Mouse (Mus musculus) forebrain, embryonic 12.5 days (tissue): ENCODE measurements around the gene Phf7. TPM values are rescaled to one million over a fixed set of nuclear protein-coding genes. Genes with fewer than 3 reads are reported as not detected.

ENCODE experiments used
- ATAC-seq: fragments of 200-750 bp; cut with Nextera tagmentation; 2 replicates; pipeline ENCODE4 v1.8.0; 2017; ENCODE audit warnings: moderate TSS enrichment; ENCODE audit not compliant: low FRiP score
- H3K27ac ChIP-seq: fragments of 300-500 bp; sonication (generic); 2 replicates; pipeline ENCODE4 v1.5.1; 2016; ENCODE audit warnings: mild to moderate bottlenecking
- H3K27me3 ChIP-seq: fragments of 300-500 bp; sonication (generic); 2 replicates; pipeline ENCODE4 v1.6.1; 2016; ENCODE audit warnings: mild to moderate bottlenecking
- H3K36me3 ChIP-seq: fragments of 300-500 bp; sonication (generic); replicated peaks from 2 replicates; pipeline ENCODE4 v1.6.1; 2016; ENCODE audit warnings: mild to moderate bottlenecking
- H3K4me1 ChIP-seq: fragments of 300-500 bp; sonication (generic); 2 replicates; pipeline ENCODE4 v1.6.1; 2016
- H3K4me2 ChIP-seq: fragments of 300-500 bp; sonication (generic); 2 replicates; pipeline ENCODE4 v1.6.1; 2016; ENCODE audit warnings: mild to moderate bottlenecking, moderate library complexity
- H3K4me3 ChIP-seq: fragments of 300-500 bp; sonication (generic); replicated peaks from 2 replicates; pipeline ENCODE4 v1.5.1; 2016; ENCODE audit warnings: mild to moderate bottlenecking
- H3K9ac ChIP-seq: fragments of 300-500 bp; sonication (generic); 2 replicates; pipeline ENCODE4 v1.6.1; 2016; ENCODE audit warnings: mild to moderate bottlenecking
- H3K9me3 ChIP-seq: fragments of 300-500 bp; sonication (generic); 2 replicates; pipeline ENCODE4 v1.6.1; 2016
- WGBS: fragments of 180-500 bp; shearing (Covaris S2); methylation state at CpG from one replicate; pipeline ENCODE4 v1.1.7; 2016; 5-methylcytosine and 5-hydroxymethylcytosine counted together
- polyA plus RNA-seq: library from polyadenylated mRNA; unstranded; fragments of >200 nt; fragmentation: Nextera tagmentation; extraction: Ambion mirVana; gene quantifications from 2 replicates; pipeline ENCODE4 v1.2.1, GENCODE M21; 2016

Phf7 gene
- polyA plus RNA-seq, 1 experiment from 2014 or later = 15.8 TPM

GRCm38 (mm10) chr14:31206472-31206981 lies 44.6 kb downstream of the Phf7 start:
- under 1% methylated on average over 48 of the region's 48 CpGs for WGBS

DNA sequence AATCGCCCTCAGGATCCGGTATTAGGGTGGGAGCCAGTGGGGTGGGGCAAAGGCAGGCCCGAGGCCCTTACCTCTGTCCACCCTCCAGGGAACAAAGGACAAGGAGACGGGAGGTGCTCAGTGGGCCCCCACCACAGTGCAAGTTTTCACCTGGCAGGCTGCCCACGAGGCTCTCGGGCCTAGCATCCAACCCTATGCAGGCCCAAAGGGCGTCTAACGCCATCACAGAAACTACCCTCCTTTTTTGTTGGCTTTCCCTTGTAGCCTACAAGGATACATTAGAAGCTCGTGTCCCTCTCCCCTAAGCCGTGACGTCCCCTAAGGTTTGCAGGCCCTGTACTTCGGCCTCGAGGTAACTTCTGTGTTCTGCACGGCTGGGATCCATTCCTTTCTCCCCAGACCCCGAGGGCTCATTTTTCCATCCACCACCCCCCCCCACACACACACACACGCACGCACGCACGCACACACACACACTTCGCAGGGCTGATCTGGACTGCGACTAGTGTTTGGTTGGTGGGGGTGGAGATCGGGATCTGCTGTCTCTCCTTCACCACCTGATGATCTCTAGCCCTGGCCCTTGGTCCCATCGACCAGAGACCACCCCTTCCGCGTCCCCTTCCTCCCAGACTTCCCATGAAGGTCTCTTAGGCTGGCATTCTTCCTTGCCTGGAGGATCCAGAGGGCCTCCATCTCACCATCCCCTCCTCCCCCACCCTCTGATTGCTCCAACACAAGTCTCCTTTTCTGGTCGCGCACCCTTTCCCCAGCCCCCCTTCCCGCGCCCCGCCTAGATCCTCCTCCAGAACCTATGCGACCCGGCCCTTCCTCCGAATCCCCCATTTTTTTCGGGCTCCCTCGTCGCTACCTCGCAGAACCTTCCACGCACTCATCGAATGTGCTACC lies 45.3 kb downstream of the Phf7 start:
- peak; percentile 68 for ATAC-seq

More at GRCm38 (mm10) chr14:31206472-31206981, 44.6 kb downstream of the Phf7 start:
- peak overlapping the region; percentile 90 for H3K9ac ChIP-seq
- no peaks in the 10 kb centered on the region for H3K9me3 ChIP-seq
- peaks cover 30% of the 10 kb centered on the region for H3K36me3 ChIP-seq
- peak overlapping the region; percentile 72 for H3K4me2 ChIP-seq
- peak; percentile 85 for ATAC-seq
- peak overlapping the region; percentile 89 for H3K27ac ChIP-seq
- peak overlapping the region; percentile 74 for H3K4me3 ChIP-seq
- peaks cover 3% of the 10 kb centered on the region; the same call in 1 of the 2 replicates for H3K27me3 ChIP-seq
- H3K4me1 ChIP-seq = peaks cover 24% of the 10 kb centered on the region

GRCm38 (mm10) chr14:31205244-31205561 lies 45.9 kb downstream of the Phf7 start:
- Histone ChIP-seq H3K4me3 (peak overlapping the region; percentile 74), H3K9me3 (no peaks in the 10 kb centered on the region), H3K36me3 (peaks cover 43% of the 10 kb centered on the region), H3K4me1 (peaks cover 24% of the 10 kb centered on the region), H3K9ac (peak overlapping the region; percentile 90), H3K27me3 (peaks cover 3% of the 10 kb centered on the region; the same call in 1 of the 2 replicates), H3K4me2 (peak overlapping the region; percentile 72), H3K27ac (peak overlapping the region; percentile 89)
- WGBS = 31% methylated on average over 8 of the region's 8 CpGs
- peak; percentile 10; the same call in 1 of the 2 replicates for ATAC-seq

More for the DNA sequence above, 45.3 kb downstream of the Phf7 start:
- Histone ChIP-seq H3K9ac (peak overlapping the region; percentile 90), H3K9me3 (no peaks in the 10 kb centered on the region), H3K36me3 (peaks cover 37% of the 10 kb centered on the region), H3K4me1 (peaks cover 24% of the 10 kb centered on the region), H3K27ac (peak overlapping the region; percentile 89), H3K4me2 (peak overlapping the region; percentile 72), H3K4me3 (peak overlapping the region; percentile 74), H3K27me3 (peaks cover 3% of the 10 kb centered on the region; the same call in 1 of the 2 replicates)
- 2% methylated on average over 39 of the region's 39 CpGs for WGBS

GRCm38 (mm10) chr14:31204844-31205243 lies 46.3 kb downstream of the Phf7 start:
- 81% methylated on average over 4 of the region's 4 CpGs for WGBS
- H3K36me3 ChIP-seq = peaks cover 47% of the 10 kb centered on the region

DNA sequence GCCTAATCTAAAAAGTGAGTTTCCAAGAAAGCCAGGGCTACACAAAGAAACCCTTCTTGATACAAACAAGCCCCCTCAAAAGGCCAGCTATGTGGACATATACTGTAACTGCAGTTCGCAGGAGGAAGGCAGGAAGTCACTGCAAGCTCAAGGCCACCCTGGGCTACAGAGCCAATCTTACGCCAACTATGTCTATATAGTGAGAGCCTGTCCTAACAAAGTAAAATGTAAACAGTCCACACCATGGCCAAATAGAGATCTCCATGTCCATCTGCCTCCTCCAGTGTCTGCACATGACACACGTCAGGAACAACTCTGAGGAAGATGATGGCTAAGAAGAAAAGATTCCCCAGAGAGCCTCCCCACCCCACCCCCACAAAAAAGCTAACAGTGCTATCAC lies 51.1 kb downstream of the Phf7 start:
- H3K4me3 ChIP-seq = no peak overlapping the region
- H3K27ac ChIP-seq = no peak overlapping the region
- no peaks in the 10 kb centered on the region for H3K9me3 ChIP-seq
- no peak overlapping the region for H3K4me2 ChIP-seq
- H3K9ac ChIP-seq = no peak overlapping the region
- H3K4me1 ChIP-seq = peaks cover 25% of the 10 kb centered on the region
- peaks cover 87% of the 10 kb centered on the region for H3K36me3 ChIP-seq
- 88% methylated on average over 3 of the region's 3 CpGs for WGBS
- H3K27me3 ChIP-seq = no peaks in the 10 kb centered on the region
- ATAC-seq = no peak

More at GRCm38 (mm10) chr14:31204844-31205243, 46.3 kb downstream of the Phf7 start:
- H3K9me3 ChIP-seq = no peaks in the 10 kb centered on the region
- peak overlapping the region; percentile 74 for H3K4me3 ChIP-seq
- peaks cover 24% of the 10 kb centered on the region for H3K4me1 ChIP-seq
- peak overlapping the region; percentile 72 for H3K4me2 ChIP-seq
- H3K27me3 ChIP-seq = peaks cover 3% of the 10 kb centered on the region; the same call in 1 of the 2 replicates
- no peak for ATAC-seq
- peak overlapping the region; percentile 90 for H3K9ac ChIP-seq
- peak overlapping the region; percentile 89 for H3K27ac ChIP-seq

GRCm38 (mm10) chr14:31199599-31199998 lies 51.5 kb downstream of the Phf7 start:
- Histone ChIP-seq H3K4me2 (no peak overlapping the region), H3K27me3 (no peaks in the 10 kb centered on the region), H3K4me3 (no peak overlapping the region), H3K27ac (no peak overlapping the region), H3K36me3 (peaks cover 91% of the 10 kb centered on the region), H3K9ac (no peak overlapping the region), H3K4me1 (peaks cover 21% of the 10 kb centered on the region), H3K9me3 (no peaks in the 10 kb centered on the region)
- 96% methylated on average over 7 of the region's 7 CpGs for WGBS
- ATAC-seq = no peak

DNA sequence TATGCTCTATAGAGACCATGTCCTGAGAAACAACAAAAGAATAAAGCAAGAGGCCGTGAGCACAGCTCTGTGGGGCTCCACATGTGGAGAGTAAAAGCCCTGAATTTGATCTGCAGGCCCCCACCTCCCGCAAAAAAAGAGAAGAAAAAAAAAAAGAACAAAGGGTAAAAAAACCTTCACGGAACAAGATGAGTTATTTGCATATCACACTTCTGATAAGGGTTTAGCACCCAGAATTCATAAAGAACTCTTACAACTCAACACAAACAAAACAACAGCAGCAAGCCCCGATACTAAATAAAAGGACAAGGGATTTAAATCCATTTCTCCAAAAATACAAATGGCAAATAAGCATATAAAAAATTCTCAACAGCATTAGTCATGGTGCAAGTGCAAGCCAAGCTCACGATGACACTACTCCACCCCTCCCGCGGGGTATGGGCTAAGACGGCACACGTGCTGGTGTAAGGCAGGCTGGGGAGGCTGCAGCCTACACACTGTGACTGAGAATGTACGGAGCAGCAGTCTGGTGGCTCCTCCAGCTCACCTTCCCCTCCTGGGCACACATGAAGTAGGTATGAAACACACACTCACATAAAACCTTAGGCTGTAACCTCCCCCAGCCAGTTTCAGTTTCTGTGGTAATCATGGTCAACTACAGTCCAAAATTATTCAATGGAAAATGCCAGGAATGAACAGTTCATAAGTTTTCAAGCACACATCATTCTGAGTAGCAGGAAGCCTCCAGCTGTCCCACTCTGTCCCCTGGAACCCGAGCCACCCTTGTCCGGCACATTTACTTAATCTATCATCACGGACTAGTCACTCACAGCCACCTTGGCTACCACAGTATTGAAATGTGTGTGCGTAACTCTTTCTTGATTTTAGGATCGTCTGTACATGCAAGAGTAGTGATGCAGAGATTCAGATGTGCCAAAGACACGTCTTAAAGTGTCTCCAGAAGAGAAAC lies 53.3 kb downstream of the Phf7 start:
- Histone ChIP-seq H3K9ac (no peak overlapping the region), H3K4me1 (peaks cover 15% of the 10 kb centered on the region; the same call in 1 of the 2 replicates), H3K36me3 (peaks cover 91% of the 10 kb centered on the region), H3K4me3 (no peak overlapping the region), H3K4me2 (no peak overlapping the region), H3K9me3 (no peaks in the 10 kb centered on the region), H3K27me3 (no peaks in the 10 kb centered on the region), H3K27ac (no peak overlapping the region)
- WGBS = 80% methylated on average over 16 of the region's 16 CpGs
- ATAC-seq = no peak

DNA sequence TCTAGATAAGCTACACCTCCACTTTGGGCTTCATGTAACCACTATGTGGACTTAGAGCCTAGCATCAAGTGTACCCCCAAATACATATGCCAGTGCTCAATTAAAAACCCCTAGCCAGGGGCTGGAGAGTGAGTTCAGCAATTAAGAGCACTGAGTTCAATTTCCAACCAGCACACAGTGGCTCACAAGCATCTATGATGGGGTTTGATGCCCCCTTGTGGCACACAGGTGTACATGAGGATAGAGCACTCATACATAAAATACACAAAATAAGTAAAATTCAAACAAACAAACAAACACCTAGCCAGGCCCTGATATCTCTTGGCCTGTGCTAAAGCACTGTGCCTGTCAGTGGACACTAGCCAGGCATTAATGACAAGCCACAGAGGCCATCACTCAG lies 55.1 kb downstream of the Phf7 start:
- no peak overlapping the region for H3K4me3 ChIP-seq
- H3K4me1 ChIP-seq = peaks cover 15% of the 10 kb centered on the region; the same call in 1 of the 2 replicates
- no peak for ATAC-seq
- H3K9me3 ChIP-seq = no peaks in the 10 kb centered on the region
- H3K27me3 ChIP-seq = no peaks in the 10 kb centered on the region
- H3K36me3 ChIP-seq = peaks cover 91% of the 10 kb centered on the region
- H3K4me2 ChIP-seq = no peak overlapping the region
- H3K9ac ChIP-seq = no peak overlapping the region
- H3K27ac ChIP-seq = no peak overlapping the region

- no peak overlapping the region for H3K9ac ChIP-seq
- no peak overlapping the region for H3K4me3 ChIP-seq
- 96% methylated on average over 4 of the region's 4 CpGs for WGBS
- ATAC-seq = no peak
- H3K4me2 ChIP-seq = no peak overlapping the region
- H3K27me3 ChIP-seq = no peaks in the 10 kb centered on the region
- peaks cover 15% of the 10 kb centered on the region; the same call in 1 of the 2 replicates for H3K4me1 ChIP-seq
- H3K9me3 ChIP-seq = no peaks in the 10 kb centered on the region
- H3K27ac ChIP-seq = no peak overlapping the region
- H3K36me3 ChIP-seq = peaks cover 91% of the 10 kb centered on the region
Observed at GRCm38 (mm10) chr14:31195521-31195920, 55.6 kb downstream of the Phf7 start.

DNA sequence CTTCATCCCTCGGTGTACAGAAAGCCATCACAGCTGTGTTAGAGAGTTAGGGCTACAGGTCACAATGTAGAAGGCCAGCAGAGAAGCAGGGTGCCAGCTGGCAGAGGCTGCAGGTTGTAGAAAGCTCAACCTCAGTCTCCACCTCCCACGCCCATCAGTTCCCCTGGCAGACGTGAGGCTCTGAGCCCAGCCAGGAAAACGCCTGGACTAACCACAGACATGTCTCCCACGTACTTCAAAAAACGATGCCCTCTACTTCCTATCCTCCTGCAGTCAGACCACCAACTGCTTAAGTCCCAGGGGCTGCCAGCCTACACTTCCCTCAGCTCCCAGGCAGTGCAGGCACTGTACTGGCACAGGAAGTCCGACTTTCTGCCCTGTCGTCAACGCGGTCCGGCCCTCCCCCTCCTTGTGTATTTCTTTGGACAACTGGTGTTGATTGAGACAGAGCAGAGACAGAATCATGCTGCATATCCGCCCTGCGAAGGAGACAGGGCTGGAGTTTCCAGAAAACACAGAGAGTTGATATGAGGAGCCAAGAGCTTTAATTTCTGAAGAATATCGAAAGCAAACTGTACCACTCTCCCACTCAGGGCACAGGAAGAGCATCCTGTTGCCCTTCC lies 56.1 kb downstream of the Phf7 start:
- no peak overlapping the region for H3K4me3 ChIP-seq
- H3K9ac ChIP-seq = no peak overlapping the region
- H3K36me3 ChIP-seq = peaks cover 91% of the 10 kb centered on the region
- H3K9me3 ChIP-seq = no peaks in the 10 kb centered on the region
- no peak overlapping the region for H3K27ac ChIP-seq
- 88% methylated on average over 14 of the region's 14 CpGs for WGBS
- H3K27me3 ChIP-seq = no peaks in the 10 kb centered on the region
- H3K4me1 ChIP-seq = peaks cover 15% of the 10 kb centered on the region; the same call in 1 of the 2 replicates
- H3K4me2 ChIP-seq = no peak overlapping the region
- ATAC-seq = no peak

GRCm38 (mm10) chr14:31194441-31194840 lies 56.7 kb downstream of the Phf7 start:
- H3K36me3 ChIP-seq = peaks cover 91% of the 10 kb centered on the region
- ATAC-seq = no peak
- H3K27ac ChIP-seq = no peak overlapping the region
- peaks cover 19% of the 10 kb centered on the region; the same call in 1 of the 2 replicates for H3K4me1 ChIP-seq
- H3K4me2 ChIP-seq = no peak overlapping the region
- no peaks in the 10 kb centered on the region for H3K9me3 ChIP-seq
- H3K9ac ChIP-seq = no peak overlapping the region
- no peaks in the 10 kb centered on the region for H3K27me3 ChIP-seq
- H3K4me3 ChIP-seq = no peak overlapping the region
- 98% methylated on average over 2 of the region's 2 CpGs for WGBS
